Mouse (Mus musculus) small intestine, adult 2 months (tissue): Measurements from ENCODE around the gene Galp. TPM values are rescaled to one million over a fixed set of nuclear protein-coding genes. Genes with fewer than 3 reads are reported as not detected.

Source experiments
- H3K27ac ChIP-seq: fragments of 200-500 bp; 2 replicates; pipeline ENCODE4 v1.5.1; 2012; ENCODE audit warnings: low read depth, low read length, control low read depth, inconsistent platforms; ENCODE audit not compliant: insufficient read depth
- H3K27me3 ChIP-seq: fragments of 200-500 bp; 2 replicates; pipeline ENCODE4 v1.6.1; 2012; ENCODE audit warnings: mild to moderate bottlenecking, moderate library complexity, low read length, inconsistent platforms; ENCODE audit not compliant: control insufficient read depth, insufficient read depth
- H3K36me3 ChIP-seq: fragments of 200-500 bp; 2 replicates; pipeline ENCODE4 v1.6.1; 2012; ENCODE audit warnings: mild to moderate bottlenecking, low read length, control low read depth, inconsistent platforms; ENCODE audit not compliant: control insufficient read depth, insufficient read depth
- H3K4me1 ChIP-seq: fragments of 200-500 bp; 2 replicates; pipeline ENCODE4 v1.6.1; 2012; ENCODE audit warnings: low read length, inconsistent platforms, mixed read lengths; ENCODE audit not compliant: control insufficient read depth, insufficient read depth, insufficient read length
- H3K4me3 ChIP-seq: fragments of 200-500 bp; 2 replicates; pipeline ENCODE4 v1.5.1; 2012; ENCODE audit warnings: low read depth, mild to moderate bottlenecking, control low read depth, inconsistent platforms, low read length, moderate library complexity
- CTCF ChIP-seq: fragments of 200-500 bp; IDR thresholded peaks from 2 replicates; pipeline ENCODE4 v1.5.1; 2012; ENCODE audit warnings: low read depth, mild to moderate bottlenecking, control low read depth, inconsistent platforms, low read length, moderate library complexity, mixed read lengths; ENCODE audit not compliant: insufficient replicate concordance, insufficient read length; ENCODE audit errors: extremely low read depth
- POLR2A ChIP-seq: fragments of 200-500 bp; IDR thresholded peaks from 2 replicates; pipeline ENCODE4 v1.6.1; 2012; ENCODE audit warnings: low read depth, mild to moderate bottlenecking, control low read depth, inconsistent platforms, low read length, moderate library complexity
- WGBS: fragments of 180-500 bp; shearing (Covaris S2); methylation state at CpG from one replicate; pipeline ENCODE4 v1.1.7; 2018; 5-methylcytosine and 5-hydroxymethylcytosine counted together
- polyA plus RNA-seq: library from polyadenylated mRNA; depleted of rRNA; stranded (reverse); fragments of >200 nt; gene quantifications from 2 replicates; pipeline ENCODE4 v1.2.3, GENCODE M21; 2012

The Galp gene
- polyA plus RNA-seq, 1 experiment = not detected

DNA sequence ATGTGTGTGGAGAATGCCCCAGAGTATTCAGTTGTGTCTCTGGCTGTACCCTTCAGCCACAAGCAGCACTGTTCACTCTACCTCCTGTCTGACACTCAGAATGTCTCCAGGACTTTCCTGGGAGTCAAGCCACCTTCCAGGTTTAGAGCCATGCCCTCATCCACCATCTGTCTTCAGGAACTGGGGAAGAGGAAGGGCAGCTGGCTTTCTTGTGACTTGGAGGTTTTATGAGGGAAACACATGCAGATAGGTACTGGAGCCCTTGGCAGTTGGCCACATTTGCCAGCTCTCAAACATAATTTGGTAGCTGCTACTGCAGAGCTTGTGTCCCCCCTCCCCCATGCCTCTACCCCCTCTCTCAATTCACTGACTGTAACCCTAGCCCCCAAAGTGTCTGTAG lies 17.9 kb upstream of the Galp start:
- peaks cover 7% of the 10 kb centered on the region; the same call in 1 of the 2 replicates for H3K36me3 ChIP-seq
- no peak overlapping the region for H3K27ac ChIP-seq
- no peak overlapping the region for H3K4me3 ChIP-seq
- no peaks in the 10 kb centered on the region for H3K27me3 ChIP-seq
- no peaks in the 10 kb centered on the region; the same call in 1 of the 2 replicates for H3K4me1 ChIP-seq
- no peak for TF ChIP-seq POLR2A
- no peak for TF ChIP-seq CTCF

DNA sequence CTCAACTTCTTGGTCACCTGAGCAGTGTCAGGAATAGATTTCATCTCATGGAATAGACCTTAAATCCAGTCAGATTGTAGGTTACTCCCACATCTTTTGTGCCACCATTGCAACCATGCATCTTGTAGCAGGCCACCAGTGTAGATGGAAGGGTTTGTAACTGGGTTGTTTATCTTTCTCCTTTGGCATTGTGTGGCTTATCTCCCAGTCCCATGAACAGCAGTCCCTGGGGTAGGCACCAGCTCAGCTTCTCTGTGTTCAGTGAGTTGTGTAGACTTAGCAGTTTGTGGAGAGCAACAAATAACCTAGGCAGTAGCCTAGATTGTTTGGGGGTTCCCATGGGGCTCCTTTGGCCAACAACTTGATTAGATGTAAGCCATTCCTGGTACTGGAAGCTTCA lies 14.0 kb upstream of the Galp start:
- Histone ChIP-seq H3K27me3 (no peaks in the 10 kb centered on the region), H3K4me3 (no peak overlapping the region), H3K27ac (no peak overlapping the region)

DNA sequence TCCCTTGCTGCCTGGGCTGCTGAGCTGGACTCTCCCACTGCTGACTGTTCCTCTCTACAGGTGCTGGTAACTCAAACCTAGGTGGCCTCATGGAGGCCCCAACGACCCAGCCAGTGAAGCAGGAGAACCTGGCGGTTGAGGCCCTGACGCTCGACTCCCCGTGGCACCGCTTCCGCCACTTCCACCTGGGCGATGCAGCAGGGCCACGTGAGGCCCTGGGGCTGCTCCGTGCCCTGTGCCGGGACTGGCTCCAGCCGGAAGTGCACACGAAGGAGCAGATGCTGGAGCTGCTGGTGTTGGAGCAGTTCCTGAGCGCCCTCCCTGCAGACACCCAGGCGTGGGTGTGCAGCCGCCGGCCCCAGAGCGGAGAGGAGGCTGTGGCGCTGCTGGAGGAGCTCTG lies 13.1 kb upstream of the Galp start:
- WGBS = 94% methylated on average over 19 of the region's 19 CpGs
- no peak for TF ChIP-seq POLR2A
- TF ChIP-seq CTCF = no peak
- Histone ChIP-seq H3K4me1 (no peaks in the 10 kb centered on the region; the same call in 1 of the 2 replicates), H3K27ac (no peak overlapping the region), H3K27me3 (no peaks in the 10 kb centered on the region), H3K36me3 (peaks cover 16% of the 10 kb centered on the region), H3K4me3 (no peak overlapping the region)

More for the DNA sequence above, 14.0 kb upstream of the Galp start:
- peaks cover 10% of the 10 kb centered on the region for H3K36me3 ChIP-seq
- TF ChIP-seq CTCF = no peak
- TF ChIP-seq POLR2A = no peak
- no peaks in the 10 kb centered on the region; the same call in 1 of the 2 replicates for H3K4me1 ChIP-seq

GRCm38 (mm10) chr7:6184521-6184920 lies 12.4 kb upstream of the Galp start:
- Histone ChIP-seq H3K4me1 (no peaks in the 10 kb centered on the region; the same call in 1 of the 2 replicates), H3K4me3 (no peak overlapping the region), H3K36me3 (peaks cover 19% of the 10 kb centered on the region), H3K27ac (no peak overlapping the region), H3K27me3 (no peaks in the 10 kb centered on the region)
- WGBS = 79% methylated on average over 8 of the region's 8 CpGs
- TF ChIP-seq CTCF (no peak), POLR2A (no peak)

DNA sequence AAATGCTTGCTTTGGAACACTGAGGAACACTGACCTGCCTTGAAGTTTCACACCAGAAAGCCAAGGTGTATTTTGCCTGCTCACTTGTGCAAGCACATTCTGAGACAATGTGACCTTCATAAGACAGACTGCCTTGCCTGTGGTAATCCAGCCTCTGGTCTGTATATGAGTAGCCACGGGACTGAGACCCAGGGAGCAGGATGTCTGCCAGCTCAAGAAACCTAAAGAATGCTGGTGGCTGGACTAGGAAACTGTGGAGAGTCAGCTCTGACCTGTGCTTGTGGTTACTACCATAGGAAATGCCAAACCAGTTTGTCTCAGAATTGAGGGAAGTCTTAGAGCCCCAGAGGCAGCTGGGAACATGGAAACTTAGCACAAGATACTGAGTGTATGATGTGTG lies 11.5 kb upstream of the Galp start:
- 89% methylated on average over 1 of the region's 1 CpGs for WGBS
- TF ChIP-seq POLR2A (no peak), CTCF (no peak)
- Histone ChIP-seq H3K27me3 (no peaks in the 10 kb centered on the region), H3K36me3 (peaks cover 19% of the 10 kb centered on the region), H3K4me3 (no peak overlapping the region), H3K4me1 (no peaks in the 10 kb centered on the region; the same call in 1 of the 2 replicates), H3K27ac (no peak overlapping the region)

GRCm38 (mm10) chr7:6186176-6186575 lies 10.7 kb upstream of the Galp start:
- no peaks in the 10 kb centered on the region; the same call in 1 of the 2 replicates for H3K4me1 ChIP-seq
- peaks cover 19% of the 10 kb centered on the region for H3K36me3 ChIP-seq
- H3K27ac ChIP-seq = no peak overlapping the region
- TF ChIP-seq CTCF (no peak), POLR2A (no peak)
- H3K4me3 ChIP-seq = no peak overlapping the region
- no peaks in the 10 kb centered on the region for H3K27me3 ChIP-seq
- 88% methylated on average over 2 of the region's 2 CpGs for WGBS

GRCm38 (mm10) chr7:6186756-6187155 lies 10.1 kb upstream of the Galp start:
- no peaks in the 10 kb centered on the region; the same call in 1 of the 2 replicates for H3K4me1 ChIP-seq
- TF ChIP-seq CTCF = no peak
- TF ChIP-seq POLR2A = no peak
- no peak overlapping the region for H3K4me3 ChIP-seq
- WGBS = 96% methylated on average over 2 of the region's 2 CpGs
- H3K36me3 ChIP-seq = peaks cover 19% of the 10 kb centered on the region
- H3K27ac ChIP-seq = no peak overlapping the region
- H3K27me3 ChIP-seq = no peaks in the 10 kb centered on the region

DNA sequence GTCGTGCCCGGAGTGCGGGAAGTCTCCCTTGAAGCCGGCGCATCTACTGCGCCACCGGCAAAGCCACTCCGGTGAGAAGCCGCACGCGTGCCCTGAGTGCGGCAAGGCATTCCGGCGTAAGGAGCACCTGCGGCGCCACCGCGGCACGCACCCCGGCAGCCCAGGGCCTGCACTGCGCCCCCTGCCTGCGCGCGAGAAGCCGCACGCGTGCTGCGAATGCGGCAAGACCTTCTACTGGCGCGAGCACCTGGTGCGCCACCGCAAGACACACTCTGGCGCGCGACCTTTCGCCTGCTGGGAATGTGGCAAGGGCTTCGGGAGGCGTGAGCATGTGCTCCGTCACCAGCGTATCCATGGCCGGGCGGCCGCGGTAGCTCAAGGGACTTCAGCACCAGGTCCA lies 7.3 kb upstream of the Galp start:
- Histone ChIP-seq H3K36me3 (peaks cover 12% of the 10 kb centered on the region), H3K4me3 (no peak overlapping the region), H3K27ac (no peak overlapping the region), H3K4me1 (no peaks in the 10 kb centered on the region), H3K27me3 (no peaks in the 10 kb centered on the region)
- TF ChIP-seq POLR2A = no peak
- TF ChIP-seq CTCF = no peak
- 68% methylated on average over 45 of the region's 45 CpGs for WGBS
